Mouse (Mus musculus) spleen, adult 2 months (tissue): Measurements from ENCODE around the gene Aamdc.

Experiments used
- CTCF ChIP-seq: fragments of 200-500 bp; IDR thresholded peaks from 2 replicates; pipeline ENCODE4 v1.5.1; 2011; ENCODE audit warnings: mild to moderate bottlenecking, inconsistent platforms; ENCODE audit not compliant: insufficient read depth, insufficient read length, insufficient replicate concordance; ENCODE audit errors: extremely low read depth
- POLR2A ChIP-seq: fragments of 200-500 bp; IDR thresholded peaks from 2 replicates; pipeline ENCODE4 v1.6.1; 2011; ENCODE audit warnings: low read depth, low read length, inconsistent platforms

DNA sequence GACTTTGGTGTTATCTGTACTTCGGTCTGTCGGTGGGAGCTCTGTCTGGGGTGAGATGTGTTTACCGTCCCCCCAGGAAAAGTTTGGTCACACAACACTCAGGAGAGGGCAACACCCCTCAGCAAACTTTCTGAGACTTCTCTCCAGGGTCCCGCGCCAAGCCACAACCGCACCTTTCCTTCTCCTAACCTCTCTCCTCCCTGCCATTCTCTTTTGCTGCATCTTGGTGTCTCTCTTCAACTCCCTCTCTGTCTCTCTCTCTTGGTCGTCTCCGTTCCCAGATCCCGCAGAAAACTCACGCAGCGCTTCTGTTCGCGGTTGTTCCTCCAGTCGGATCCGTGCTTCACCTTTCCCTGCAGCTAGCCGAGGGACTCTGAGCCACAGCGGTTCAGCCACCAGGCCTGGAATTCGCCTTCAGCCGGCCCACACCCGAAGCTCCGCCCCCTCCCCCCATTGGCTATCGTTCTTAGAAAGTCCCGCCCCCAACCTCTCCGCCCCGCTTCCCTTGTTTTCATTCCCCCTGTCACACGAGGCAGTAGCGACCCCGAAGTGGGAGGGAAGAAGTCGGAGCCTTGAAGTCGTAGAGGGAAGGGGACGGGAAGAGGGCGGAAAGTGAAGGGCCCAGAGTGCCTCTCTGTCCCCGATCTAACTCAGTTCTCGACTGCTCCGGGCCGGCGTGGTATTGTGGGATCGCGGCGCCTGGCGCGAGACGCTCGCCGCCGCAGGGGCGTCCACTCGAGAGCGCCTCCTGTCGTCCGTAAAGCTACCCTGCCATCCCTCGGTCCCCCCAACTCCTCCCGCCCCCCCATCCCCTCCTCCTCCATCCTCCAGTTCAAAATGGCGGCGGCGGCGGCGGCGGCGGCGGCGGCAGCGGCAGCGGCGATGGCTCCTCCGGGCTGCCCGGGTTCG lies at the start of gene Aamdc, which contains the start of gene Rsf1:
- TF ChIP-seq CTCF (peak; percentile 90), POLR2A (no peak; the same call in 1 of the 2 replicates)
